Mouse (Mus musculus): ENCODE measurements around the gene Rora. TPM values are rescaled to one million over a fixed set of nuclear protein-coding genes. Genes with fewer than 3 reads are reported as not detected.

Gene Rora
- polyA plus RNA-seq, 1 experiment from 2014 or later = 23.1 TPM

- Histone ChIP-seq H3K36me3 (replicated peaks; ENCODE audit: insufficient read depth, low read length) (no peaks in the 10 kb centered on the region), H3K9me3 (ENCODE audit: low read length) (no peaks in the 10 kb centered on the region), H3K4me2 (ENCODE audit: low read depth, low read length) (no peak overlapping the region), H3K4me1 (ENCODE audit: insufficient read depth) (0 out of 2 replicates have a peak, but pooled peaks cover 5% of the 10 kb centered on the region), H3K4me3 (ENCODE audit: low read depth, low read length) (no peak overlapping the region), H3K27ac (ENCODE audit: low read depth) (no peak overlapping the region), H3K9ac (replicated peaks) (no peak overlapping the region), H3K27me3 (ENCODE audit: insufficient read depth, low read length) (peaks cover 22% of the 10 kb centered on the region)
- ATAC-seq (no peak), DNase-seq (no peak)
- TF ChIP-seq EP300 (IDR thresholded peaks at IDR 0.05; ENCODE audit: low read depth) (no peak), CTCF (IDR thresholded peaks at IDR 0.05; ENCODE audit: low read depth) (no peak)
- 37% methylated on average over 5 of the region's 5 CpGs for WGBS (ENCODE audit: insufficient replicate concordance)
These were observed 2.6 kb downstream of the Rora start for GRCm38 (mm10) chr9:68656076-68656795.

GRCm38 (mm10) chr9:68656796-68657130 is 3.2 kb downstream of the Rora start:
- Histone ChIP-seq H3K4me2 (ENCODE audit: low read depth, low read length) (no peak overlapping the region), H3K27me3 (ENCODE audit: insufficient read depth, low read length) (peaks cover 22% of the 10 kb centered on the region), H3K36me3 (replicated peaks; ENCODE audit: insufficient read depth, low read length) (no peaks in the 10 kb centered on the region), H3K9me3 (ENCODE audit: low read length) (no peaks in the 10 kb centered on the region), H3K9ac (replicated peaks) (no peak overlapping the region), H3K27ac (ENCODE audit: low read depth) (no peak overlapping the region), H3K4me1 (ENCODE audit: insufficient read depth) (0 out of 2 replicates have a peak, but pooled peaks cover 5% of the 10 kb centered on the region), H3K4me3 (ENCODE audit: low read depth, low read length) (no peak overlapping the region)
- WGBS (ENCODE audit: insufficient replicate concordance) = 57% methylated on average over 6 of the region's 6 CpGs
- no peak for TF ChIP-seq EP300 (IDR thresholded peaks at IDR 0.05; ENCODE audit: low read depth)
- TF ChIP-seq CTCF (IDR thresholded peaks at IDR 0.05; ENCODE audit: low read depth) = no peak
- DNase-seq = no peak
- no peak for ATAC-seq

- no peaks in the 10 kb centered on the region for H3K27me3 ChIP-seq (ENCODE audit: insufficient read depth, low read length)
- H3K27ac ChIP-seq (ENCODE audit: low read depth) = no peak overlapping the region
- H3K4me2 ChIP-seq (ENCODE audit: low read depth, low read length) = no peak overlapping the region
- no peak for DNase-seq
- no peaks in the 10 kb centered on the region for H3K36me3 ChIP-seq (replicated peaks; ENCODE audit: insufficient read depth, low read length)
- H3K4me1 ChIP-seq (ENCODE audit: insufficient read depth) = no peaks in the 10 kb centered on the region
- H3K4me3 ChIP-seq (ENCODE audit: low read depth, low read length) = no peak overlapping the region
- H3K9me3 ChIP-seq (ENCODE audit: low read length) = no peaks in the 10 kb centered on the region
- no peak for ATAC-seq
- WGBS (ENCODE audit: insufficient replicate concordance) = 77% methylated on average over 3 of the region's 3 CpGs
- H3K9ac ChIP-seq (replicated peaks) = no peak overlapping the region
- no peak for TF ChIP-seq EP300 (IDR thresholded peaks at IDR 0.05; ENCODE audit: low read depth)
- TF ChIP-seq CTCF (IDR thresholded peaks at IDR 0.05; ENCODE audit: low read depth) = no peak
These were observed 17.1 kb downstream of the Rora start for GRCm38 (mm10) chr9:68670731-68671130.

- no peak overlapping the region for H3K9ac ChIP-seq (replicated peaks)
- DNase-seq (no peak), ATAC-seq (no peak)
- H3K36me3 ChIP-seq (replicated peaks; ENCODE audit: insufficient read depth, low read length) = no peaks in the 10 kb centered on the region
- no peak overlapping the region for H3K4me3 ChIP-seq (ENCODE audit: low read depth, low read length)
- no peaks in the 10 kb centered on the region for H3K9me3 ChIP-seq (ENCODE audit: low read length)
- H3K27ac ChIP-seq (ENCODE audit: low read depth) = no peak overlapping the region
- H3K4me2 ChIP-seq (ENCODE audit: low read depth, low read length) = no peak overlapping the region
- H3K27me3 ChIP-seq (ENCODE audit: insufficient read depth, low read length) = no peaks in the 10 kb centered on the region
- H3K4me1 ChIP-seq (ENCODE audit: insufficient read depth) = no peaks in the 10 kb centered on the region
- 53% methylated on average over 5 of the region's 5 CpGs for WGBS (ENCODE audit: insufficient replicate concordance)
- TF ChIP-seq CTCF (IDR thresholded peaks at IDR 0.05; ENCODE audit: low read depth) = no peak
- TF ChIP-seq EP300 (IDR thresholded peaks at IDR 0.05; ENCODE audit: low read depth) = no peak
These were observed 18.9 kb downstream of the Rora start for GRCm38 (mm10) chr9:68672459-68672858.

GRCm38 (mm10) chr9:68673221-68673620 is 19.6 kb downstream of the Rora start:
- no peak overlapping the region for H3K4me3 ChIP-seq (ENCODE audit: low read depth, low read length)
- no peaks in the 10 kb centered on the region for H3K36me3 ChIP-seq (replicated peaks; ENCODE audit: insufficient read depth, low read length)
- no peak overlapping the region for H3K27ac ChIP-seq (ENCODE audit: low read depth)
- no peaks in the 10 kb centered on the region for H3K9me3 ChIP-seq (ENCODE audit: low read length)
- WGBS (ENCODE audit: insufficient replicate concordance) = 77% methylated on average over 1 of the region's 1 CpGs
- ATAC-seq (no peak), DNase-seq (no peak)
- no peak overlapping the region for H3K4me2 ChIP-seq (ENCODE audit: low read depth, low read length)
- no peaks in the 10 kb centered on the region for H3K4me1 ChIP-seq (ENCODE audit: insufficient read depth)
- no peak for TF ChIP-seq EP300 (IDR thresholded peaks at IDR 0.05; ENCODE audit: low read depth)
- TF ChIP-seq CTCF (IDR thresholded peaks at IDR 0.05; ENCODE audit: low read depth) = no peak
- H3K9ac ChIP-seq (replicated peaks) = no peak overlapping the region
- H3K27me3 ChIP-seq (ENCODE audit: insufficient read depth, low read length) = no peaks in the 10 kb centered on the region

- H3K27ac ChIP-seq (ENCODE audit: low read depth) = no peak overlapping the region
- no peak overlapping the region for H3K9ac ChIP-seq (replicated peaks)
- no peaks in the 10 kb centered on the region for H3K27me3 ChIP-seq (ENCODE audit: insufficient read depth, low read length)
- H3K9me3 ChIP-seq (ENCODE audit: low read length) = no peaks in the 10 kb centered on the region
- 78% methylated on average over 12 of the region's 12 CpGs for WGBS (ENCODE audit: insufficient replicate concordance)
- ATAC-seq (no peak), DNase-seq (no peak)
- H3K4me1 ChIP-seq (ENCODE audit: insufficient read depth) = no peaks in the 10 kb centered on the region
- no peak for TF ChIP-seq CTCF (IDR thresholded peaks at IDR 0.05; ENCODE audit: low read depth)
- TF ChIP-seq EP300 (IDR thresholded peaks at IDR 0.05; ENCODE audit: low read depth) = no peak
- no peak overlapping the region for H3K4me3 ChIP-seq (ENCODE audit: low read depth, low read length)
- H3K36me3 ChIP-seq (replicated peaks; ENCODE audit: insufficient read depth, low read length) = no peaks in the 10 kb centered on the region
- H3K4me2 ChIP-seq (ENCODE audit: low read depth, low read length) = no peak overlapping the region
These were observed 26.3 kb downstream of the Rora start for GRCm38 (mm10) chr9:68679871-68680374.
